Comparison of ENCODE assay signal across 15 mouse cellular contexts in the genomic region with DNA sequence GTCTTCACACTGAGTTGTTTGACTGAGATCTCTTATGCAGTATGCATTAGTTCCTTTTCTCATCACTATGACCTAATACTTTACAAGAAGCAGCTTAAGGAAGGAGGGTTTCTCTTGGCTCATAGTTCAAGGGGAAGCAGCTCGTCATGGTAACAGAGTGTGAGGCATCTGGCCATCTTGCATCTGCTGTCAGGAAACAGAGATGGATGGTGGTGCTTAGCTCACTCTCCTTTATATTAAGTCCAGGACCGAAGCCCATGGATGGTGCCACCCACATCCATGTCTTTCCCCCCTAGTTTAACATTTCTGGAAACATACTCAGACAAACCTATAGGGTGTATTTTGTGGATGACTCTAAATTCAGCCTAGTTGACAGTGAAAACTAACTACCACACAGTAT.
"Had no signal": no experiment of that assay in that cellular context is flagged by ENCODE, and none has a peak within 500 bp of the region (broad histone marks: within the 10 kb centered on the region; RNA-seq: fewer than 3 reads in every experiment).

No protein-coding gene starts in this region.

- H3K4me3 ChIP-seq: kidney, embryonic 15.5 days; limb, embryonic 13.5 days; megakaryocyte, embryonic 14.5 days; midbrain, embryonic 13.5 days; myocyte; stomach, embryonic 15.5 days had no signal

- H3K4me2 ChIP-seq: kidney, embryonic 15.5 days; limb, embryonic 13.5 days; midbrain, embryonic 13.5 days; stomach, embryonic 15.5 days had no signal

- H3K9ac ChIP-seq: kidney, embryonic 15.5 days; limb, embryonic 13.5 days; liver, embryonic 14.5 days; midbrain, embryonic 13.5 days; stomach, embryonic 15.5 days had no signal

- DNase-seq: kidney, adult 2 months; kidney, postnatal 14 days; left cerebral cortex, postnatal 4 days; lung, adult 18-20 months; lung, postnatal 36 days; retina, postnatal 1 day; right cerebral cortex, postnatal 4 days; thymus, postnatal 36 days had no signal

- H3K4me1 ChIP-seq: kidney, embryonic 15.5 days; limb, embryonic 13.5 days; midbrain, embryonic 13.5 days; stomach, embryonic 15.5 days had no signal

- ATAC-seq: midbrain, embryonic 13.5 days had no signal

- H3K9me3 ChIP-seq: kidney, embryonic 15.5 days; limb, embryonic 13.5 days; megakaryocyte, embryonic 14.5 days; midbrain, embryonic 13.5 days; stomach, embryonic 15.5 days had no signal

- H3K27ac ChIP-seq: kidney, embryonic 15.5 days; limb, embryonic 13.5 days; liver, embryonic 14.5 days; midbrain, embryonic 13.5 days; stomach, embryonic 15.5 days had no signal

- H3K27me3 ChIP-seq: kidney, embryonic 15.5 days; limb, embryonic 13.5 days; megakaryocyte, embryonic 14.5 days; midbrain, embryonic 13.5 days; stomach, embryonic 15.5 days had no signal
